Mouse (Mus musculus): ENCODE measurements around the gene Zfp663.

- TF ChIP-seq CTCF (IDR thresholded peaks at IDR 0.05; ENCODE audit: borderline replicate concordance, insufficient read depth, low read depth, low read length) (no peak), POLR2A (IDR thresholded peaks at IDR 0.05; ENCODE audit: borderline replicate concordance, insufficient read depth, low read length) (no peak)
Measured at GRCm38 (mm10) chr2:165415141-165415721, 46.7 kb upstream of the Zfp663 start.
